Mouse (Mus musculus) ovary, adult 18-20 months (tissue): ENCODE results near the gene Cdkl4.

Experiments used
- DNase-seq: peaks from one replicate; pipeline ENCODE4 v3.0.0; 2022; ENCODE audit warnings: low spot score, mixed read lengths

The Cdkl4 gene

DNA sequence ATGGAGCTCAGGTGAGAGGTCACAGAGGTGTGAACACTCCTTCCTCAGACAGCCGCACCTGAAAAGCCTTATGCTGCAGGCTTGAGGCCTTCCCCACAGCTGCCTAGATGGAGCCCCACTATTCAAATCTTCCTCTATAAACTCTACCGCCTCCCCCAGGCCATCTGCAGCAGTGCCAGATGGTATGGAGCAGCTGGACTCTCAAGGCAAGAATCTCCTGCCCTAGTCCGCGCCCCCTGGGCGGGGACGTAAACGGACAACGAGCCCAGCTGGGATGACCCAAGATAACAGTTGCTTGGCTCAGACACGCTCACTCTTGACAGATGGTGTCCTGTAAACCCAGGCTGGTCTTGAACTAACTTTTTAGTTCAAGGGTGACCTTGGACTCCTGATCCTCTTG, 60.4 kb downstream of the Cdkl4 start:
- DNase-seq, result no peak

DNA sequence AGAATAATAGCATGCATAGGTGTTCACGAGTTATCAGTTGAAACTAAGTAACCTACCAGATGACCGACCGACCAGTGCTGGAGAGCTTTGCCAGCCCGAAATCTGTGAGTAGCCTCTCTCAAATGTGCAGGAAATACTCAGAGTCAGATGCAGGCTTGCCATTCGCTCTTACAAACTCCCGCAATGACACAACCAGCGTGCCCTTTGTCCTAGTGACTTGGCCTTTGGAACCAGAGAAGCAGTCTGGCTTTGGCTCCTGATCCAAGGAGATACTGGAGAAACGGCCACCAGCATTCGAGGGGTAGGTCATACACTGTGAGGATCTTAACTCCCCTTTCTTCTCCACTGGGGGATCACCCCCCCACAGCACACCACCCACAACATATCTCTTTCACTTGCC, 61.7 kb downstream of the Cdkl4 start:
- no peak for DNase-seq

DNA sequence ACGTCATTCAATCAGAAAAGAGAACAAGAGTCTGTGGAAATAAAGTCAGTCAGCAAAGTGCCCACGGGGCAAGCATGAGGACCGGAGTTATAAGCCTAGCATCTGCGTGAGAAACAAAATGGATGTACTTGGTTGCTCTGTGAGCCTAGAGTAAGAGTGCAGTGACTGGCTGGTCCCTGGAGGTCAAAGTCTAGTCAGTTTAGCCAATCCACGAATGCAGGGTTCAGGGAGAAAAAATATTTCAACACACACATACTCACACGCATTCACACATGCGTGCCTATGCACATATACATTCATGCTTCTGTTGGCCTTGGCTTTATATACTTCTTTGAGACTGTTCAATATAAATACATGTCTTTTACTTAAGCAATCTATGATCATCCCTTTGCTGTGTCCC, 62.1 kb downstream of the Cdkl4 start:
- no peak for DNase-seq

DNA sequence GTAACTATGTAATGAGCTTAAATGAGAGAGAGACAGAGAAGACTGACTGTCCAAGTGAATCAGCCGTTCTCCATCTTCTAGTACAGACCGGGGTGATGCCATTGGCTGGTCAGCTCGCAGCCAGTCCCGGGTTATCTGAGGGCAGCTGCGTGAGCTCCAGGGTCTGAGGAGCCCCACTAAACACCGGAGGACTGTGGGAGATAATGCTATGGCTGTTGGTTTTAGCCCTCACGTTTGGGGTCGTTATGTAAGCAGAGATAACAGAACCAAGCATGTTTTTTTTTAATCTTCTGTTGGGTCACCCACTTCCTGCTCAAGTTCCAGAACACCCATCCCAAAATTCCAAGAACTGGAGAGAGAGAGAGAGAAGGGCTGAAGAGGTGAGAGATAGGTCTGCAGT, 63.8 kb downstream of the Cdkl4 start:
- no peak for DNase-seq

DNA sequence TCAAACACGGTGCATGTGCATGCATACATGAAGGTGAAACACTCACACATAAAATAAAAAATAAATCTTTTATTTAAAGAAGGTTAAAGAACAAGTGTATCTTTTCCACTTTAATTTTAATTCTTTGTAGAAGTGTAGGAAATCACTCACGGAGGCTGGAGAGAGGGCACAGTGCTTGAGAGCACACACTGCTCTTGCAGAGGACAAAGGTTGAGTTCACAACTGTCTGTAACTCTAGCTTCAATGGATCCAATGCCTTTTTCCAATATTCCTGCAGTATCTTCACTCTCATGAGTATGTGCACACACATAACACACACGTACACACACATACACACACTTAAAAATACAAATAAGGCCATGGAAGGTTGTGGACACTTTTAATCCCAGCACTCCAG, 67.2 kb downstream of the Cdkl4 start:
- DNase-seq, result no peak

DNA sequence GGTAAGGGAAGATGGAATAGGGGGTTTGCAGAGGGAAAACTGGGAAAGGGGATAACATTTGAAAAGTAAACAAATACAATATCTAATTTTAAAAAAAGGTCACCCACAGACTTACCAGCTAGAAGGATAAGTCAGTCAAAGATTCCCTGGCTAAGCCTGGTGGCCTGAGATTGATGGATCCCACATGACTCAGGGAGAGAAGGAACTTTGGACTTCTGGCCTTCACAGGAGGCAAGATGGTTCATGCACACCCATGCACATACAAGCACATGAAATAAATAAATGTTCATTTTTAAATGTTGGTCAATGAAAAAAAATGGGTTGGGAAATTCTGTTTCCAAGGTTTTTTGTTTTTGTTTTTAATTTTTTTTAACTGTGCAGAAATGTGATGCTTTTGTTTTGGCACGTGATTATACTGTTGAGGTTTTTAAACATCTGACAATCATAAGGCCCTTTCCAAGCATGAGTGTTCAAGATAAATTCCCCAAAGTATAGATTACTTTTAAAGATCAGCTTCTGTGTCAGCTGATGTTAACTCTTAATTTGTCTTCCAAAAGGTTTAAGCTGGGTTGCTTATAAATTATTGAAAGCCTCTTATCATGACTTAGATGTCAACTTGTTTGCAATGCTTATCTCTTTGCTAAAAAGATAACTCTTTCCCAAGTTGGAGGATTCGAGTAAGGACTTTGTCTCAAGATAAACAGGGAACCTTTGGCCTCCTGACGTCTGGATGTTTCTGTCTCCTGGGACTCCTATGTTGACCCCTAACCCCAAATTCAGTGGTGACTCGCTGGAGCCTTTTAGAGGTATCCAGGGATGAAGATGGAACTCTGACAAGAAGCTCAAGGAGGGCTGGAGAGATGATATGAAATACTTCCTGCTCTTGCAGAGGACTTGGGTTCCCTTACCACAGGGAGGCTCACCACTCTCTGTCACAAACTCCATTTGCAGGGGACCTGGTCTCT, 67.8 kb downstream of the Cdkl4 start:
- DNase-seq, result no peak

DNA sequence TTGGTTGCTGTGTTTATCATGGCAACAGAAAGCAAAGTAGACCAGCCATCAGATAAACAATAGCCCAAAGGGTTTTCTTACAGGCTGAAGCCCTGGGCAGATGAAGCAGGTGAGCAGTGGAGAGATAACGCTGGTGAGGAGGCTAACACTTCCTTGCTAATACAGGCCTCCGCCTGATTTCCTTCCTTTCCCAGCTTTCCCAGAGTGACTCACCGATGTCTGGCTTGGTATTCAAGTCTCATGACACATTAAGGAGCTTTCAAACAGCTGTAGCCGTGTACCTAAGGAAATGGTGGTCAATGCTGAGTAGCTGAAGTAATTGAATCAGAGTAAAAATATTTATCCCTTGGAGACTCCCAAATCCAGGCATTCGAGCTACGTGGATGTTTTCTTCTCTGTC, 71.8 kb downstream of the Cdkl4 start:
- DNase-seq, result no peak

DNA sequence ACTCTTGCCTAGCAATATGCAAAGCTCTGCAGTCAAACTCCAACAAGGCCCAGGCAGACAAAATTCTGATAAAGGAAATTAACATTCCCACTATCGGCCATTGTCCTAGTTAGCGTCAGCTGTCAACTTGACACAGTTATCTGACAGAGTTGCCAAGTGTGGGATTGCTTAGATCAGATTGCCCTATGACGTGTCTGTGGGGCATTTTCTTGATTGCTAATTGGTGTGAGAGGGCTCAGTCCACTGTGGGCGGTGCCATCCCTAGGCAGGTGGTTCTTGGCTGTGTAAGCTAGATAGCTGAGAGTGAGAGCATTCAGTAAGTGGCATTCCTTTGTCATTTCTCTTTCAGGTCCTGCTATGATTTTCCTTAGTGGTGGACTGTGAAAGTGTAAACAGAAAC, 72.3 kb downstream of the Cdkl4 start:
- DNase-seq, result no peak

DNA sequence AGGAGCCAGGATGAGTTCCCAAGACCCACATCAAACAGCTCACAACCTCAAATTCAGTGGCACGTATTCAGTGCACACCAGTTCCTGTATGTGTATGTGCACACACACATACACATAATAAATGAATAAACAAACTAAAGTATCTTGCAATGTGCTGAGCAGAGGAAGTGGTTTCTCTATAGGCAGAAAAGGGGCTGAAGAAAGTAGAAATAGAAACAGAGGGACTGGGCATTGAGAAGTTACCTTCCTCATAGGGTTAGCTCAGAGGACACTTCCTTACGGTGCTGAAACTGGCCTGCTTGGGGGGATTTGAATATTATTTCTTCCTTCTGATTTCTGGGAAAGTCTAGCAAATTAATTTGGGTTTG, 75.8 kb downstream of the Cdkl4 start:
- no peak for DNase-seq

DNA sequence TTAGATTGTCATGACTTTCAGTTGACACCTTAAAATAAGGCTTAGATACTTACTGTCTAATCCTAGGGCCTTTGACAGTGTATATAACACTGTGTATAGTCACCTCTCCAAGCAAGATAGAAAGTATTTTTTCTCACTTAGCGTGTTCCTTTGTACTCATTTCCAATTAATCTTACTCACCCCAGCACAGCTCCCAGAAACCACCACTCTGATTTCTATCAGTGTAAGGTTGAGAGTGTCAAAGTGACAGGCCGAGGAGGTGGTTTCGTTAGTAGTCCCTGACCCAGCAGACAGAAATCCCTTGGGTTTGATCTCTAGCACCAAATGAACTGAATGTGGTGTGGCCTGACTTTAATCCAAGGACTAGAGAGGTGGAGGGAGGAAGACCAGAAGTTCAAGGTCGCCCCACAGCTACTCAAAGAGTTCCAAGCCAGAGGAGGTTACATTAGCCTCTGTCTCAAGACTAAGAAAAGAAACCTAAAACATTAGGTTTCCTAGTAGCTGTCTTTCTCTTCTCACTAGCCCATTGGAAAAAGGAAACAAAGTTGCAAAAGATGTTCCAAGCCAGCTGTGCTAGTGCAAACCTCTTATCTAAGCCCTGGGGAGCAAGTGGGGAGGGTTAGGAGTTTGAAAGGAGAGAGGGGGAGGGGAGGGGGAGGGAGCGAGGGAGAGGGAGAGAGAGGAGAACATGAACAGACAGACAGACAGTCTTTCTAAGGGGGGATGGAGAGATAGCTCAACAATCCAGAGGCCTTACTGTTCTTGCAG, 76.4 kb downstream of the Cdkl4 start:
- DNase-seq, result no peak

DNA sequence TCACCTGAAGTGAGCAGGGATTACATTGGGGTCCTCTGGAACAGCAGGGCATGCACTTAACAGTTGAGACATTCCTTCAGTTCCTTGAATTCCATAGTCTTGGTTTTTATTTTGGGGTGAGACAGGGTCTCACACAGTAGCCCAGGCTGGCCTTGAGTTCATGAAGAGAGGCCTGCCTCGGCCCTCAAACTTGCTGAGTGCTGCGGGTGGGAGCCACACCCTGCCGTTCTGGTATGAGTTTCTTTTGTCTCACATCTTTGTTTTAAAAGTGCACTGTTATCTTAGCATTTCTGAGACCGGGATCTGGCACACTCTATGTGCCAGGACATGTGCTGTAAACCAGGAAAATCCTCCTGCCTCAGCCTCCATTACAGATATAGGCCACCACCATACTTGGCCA, 77.6 kb downstream of the Cdkl4 start:
- DNase-seq, result no peak

DNA sequence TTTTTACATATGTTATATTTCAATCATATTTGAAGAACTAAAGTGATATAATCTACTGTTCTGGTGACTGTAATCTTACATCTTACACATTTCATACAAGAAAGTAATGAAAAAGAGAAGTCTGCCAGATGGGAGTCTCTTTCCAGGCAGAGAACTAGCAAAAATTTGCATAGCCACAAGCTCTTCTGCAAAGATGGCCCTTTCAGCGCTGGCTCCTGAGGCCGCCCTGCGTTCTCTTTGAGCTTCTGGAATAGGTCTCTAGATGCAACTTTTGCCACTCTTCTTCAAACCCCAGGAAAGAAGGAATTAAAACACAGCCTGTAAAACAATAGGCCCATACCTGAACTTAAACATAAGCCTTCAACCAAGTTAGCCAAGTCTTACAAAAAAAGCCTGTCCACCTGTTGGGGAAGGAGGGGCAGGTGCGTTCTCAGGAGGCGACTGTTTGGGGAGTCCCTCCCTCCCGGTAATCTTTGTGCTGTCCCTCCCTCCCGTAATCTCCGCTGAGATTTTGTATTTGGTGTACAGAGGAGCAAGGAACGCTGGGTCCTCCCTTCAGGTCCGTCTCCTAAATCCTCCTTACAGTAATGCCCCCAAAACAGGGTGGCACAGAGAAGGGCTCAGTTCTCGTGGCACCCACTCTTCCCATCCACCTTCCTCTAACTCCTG, 78.9 kb downstream of the Cdkl4 start:
- DNase-seq, result no peak

DNA sequence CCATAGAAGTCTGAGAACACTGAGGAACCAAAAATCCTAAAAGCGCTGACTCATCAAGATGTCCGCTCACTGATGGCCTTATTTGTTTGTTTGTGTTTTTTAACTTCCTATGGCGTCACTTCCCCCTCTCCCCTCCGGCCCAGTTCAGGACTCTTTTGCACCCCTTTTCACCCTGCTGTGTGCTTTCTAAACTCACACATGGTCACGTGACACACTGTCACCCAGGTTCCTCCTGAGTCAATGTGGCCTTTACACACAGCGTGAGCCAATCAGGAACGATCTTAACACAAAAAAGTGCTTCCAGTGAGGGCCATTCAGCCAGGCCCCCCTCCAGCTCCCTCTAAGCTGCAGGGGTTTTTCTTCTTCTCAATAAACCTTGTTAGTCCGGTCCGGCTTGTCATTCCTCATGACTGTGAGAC, 80.4 kb downstream of the Cdkl4 start:
- no peak for DNase-seq

DNA sequence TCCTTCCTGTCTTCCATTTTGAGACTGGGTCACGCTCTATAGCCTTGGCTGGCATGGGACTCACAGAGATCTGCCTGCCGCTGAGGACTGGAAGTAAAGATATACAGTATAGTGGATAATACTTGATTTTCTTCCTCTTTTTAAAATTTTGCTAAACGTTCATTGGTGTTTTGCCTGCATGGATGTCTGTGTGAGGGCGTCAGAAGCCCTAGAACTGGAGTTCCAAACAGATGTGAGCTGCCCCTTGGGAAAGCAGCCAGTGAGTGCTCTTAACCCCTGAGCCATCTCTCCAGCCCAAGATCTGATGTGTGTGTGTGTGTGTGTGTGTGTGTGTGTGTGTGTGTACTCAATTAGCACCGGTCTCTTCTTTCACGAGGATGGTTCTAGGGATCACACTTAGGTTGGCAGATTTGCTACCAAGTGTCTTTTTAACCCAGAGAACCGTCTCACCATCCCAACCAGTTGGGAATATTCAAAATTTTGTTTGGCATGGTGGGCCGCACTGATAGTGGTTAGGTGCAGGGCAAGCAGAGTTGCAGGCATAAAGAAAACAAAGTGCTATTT, 80.9 kb downstream of the Cdkl4 start:
- DNase-seq, result no peak

DNA sequence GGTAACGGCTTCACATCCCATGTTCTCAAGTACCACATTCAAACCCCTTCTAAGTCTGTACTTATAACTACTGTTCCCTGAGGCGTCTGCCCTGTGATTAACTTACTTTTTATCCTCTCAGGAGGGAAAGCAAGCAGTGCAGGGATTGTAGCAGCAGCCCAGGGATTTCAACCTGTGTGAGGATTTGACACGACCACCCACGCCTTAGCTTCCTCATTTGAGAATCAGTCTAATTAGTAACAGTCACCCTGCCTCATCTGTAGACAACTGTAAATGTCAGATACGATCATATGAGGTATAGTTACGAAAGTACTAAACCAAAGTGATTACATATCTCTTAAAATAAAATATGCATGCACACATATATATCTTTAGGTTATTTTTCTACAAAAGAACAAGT, 81.4 kb downstream of the Cdkl4 start:
- no peak for DNase-seq

DNA sequence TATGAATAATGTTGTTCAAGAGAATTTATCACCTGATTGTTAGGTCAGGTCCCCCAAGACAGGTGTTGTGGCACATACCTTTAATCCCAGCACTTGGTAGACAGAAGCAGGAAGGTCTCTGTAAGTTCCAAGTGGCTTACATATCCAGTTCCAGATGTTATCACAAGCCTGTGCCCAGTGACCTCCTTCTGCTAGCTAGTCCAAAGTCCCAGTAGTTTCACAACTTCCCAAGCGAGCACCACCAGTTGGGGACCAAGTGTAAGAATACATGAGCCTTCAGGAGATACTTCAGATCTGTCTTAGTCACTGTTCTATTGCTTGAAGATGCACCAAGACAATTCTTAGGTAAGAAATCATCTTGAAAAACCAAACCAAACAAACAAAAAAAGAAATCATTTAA, 83.7 kb downstream of the Cdkl4 start:
- DNase-seq, result no peak

DNA sequence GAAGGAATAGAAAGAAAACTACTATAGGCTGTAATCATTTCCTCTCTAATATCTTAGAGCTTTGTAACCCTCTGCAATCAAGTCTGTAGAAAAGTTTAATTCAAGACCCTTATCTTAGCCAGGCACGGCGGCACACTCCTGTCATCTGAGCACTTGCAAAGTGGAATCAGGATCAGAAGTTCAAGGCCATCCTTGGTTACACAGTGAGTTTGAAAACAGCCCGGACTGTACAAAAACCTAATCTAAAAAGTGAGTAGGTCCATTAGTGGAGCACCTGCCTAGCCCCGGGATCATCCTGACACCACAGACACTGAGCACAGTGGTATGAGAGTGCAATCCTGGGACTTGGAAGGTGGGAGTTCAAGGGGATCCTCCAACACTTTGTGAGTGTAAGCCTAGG, 84.8 kb downstream of the Cdkl4 start:
- DNase-seq, result no peak

DNA sequence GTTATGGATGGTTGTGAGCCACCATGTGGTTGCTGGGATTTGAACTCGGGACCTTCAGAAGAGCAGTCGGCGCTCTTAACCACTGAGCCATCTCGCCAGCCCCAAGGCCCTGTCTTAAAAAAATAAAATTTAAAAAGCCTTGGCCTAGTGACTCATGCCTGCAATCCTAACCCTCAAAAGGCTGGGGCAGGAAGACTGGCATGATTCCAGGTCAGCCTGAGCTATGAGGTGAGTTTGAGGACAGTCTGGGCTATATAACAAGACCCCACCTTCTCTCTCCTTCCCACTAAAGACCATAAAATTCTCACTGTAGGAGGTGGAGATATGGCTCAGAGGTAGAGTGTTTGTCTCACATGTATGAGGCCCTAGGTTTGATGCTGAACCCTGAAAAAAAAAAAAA, 85.3 kb downstream of the Cdkl4 start:
- DNase-seq, result no peak

DNA sequence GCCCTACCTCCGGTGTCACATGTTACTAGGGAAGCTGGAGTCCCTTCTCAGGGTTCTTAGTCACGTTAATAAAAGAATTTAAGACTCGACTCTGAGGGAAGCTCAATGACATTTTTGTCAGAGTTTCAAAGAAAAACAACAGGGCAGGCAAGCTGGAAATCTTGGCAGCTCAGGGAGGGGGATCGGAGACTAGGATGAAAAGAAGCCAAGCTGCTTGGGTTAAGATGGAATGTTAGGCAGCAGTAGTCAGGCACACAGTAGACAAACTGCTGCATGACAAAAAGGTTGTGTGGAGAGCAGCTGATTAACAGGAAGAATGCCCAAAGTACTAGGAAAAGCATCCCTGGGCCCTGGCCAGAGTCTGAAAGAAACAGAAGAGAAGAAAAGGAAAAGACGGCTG, 87.4 kb downstream of the Cdkl4 start:
- DNase-seq, result no peak

DNA sequence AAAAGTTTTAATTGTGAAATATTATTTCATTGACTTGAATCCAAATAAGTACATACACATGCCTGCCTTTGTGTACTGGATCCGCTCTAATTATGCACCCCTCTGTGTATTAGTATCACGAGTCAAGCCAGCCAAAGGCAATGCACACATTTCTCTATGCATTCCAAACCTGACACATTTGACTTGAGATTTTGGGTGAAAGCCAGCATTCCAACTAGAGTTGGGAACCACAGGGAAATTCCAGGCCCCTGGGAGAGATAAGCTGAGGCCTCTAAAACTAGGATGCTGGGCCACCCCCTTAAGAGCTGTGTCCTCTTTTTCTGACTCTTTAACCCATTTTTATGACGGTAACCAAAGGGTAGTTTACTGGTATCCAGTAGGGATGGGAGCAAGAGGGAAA, 88.7 kb downstream of the Cdkl4 start:
- DNase-seq, result no peak

DNA sequence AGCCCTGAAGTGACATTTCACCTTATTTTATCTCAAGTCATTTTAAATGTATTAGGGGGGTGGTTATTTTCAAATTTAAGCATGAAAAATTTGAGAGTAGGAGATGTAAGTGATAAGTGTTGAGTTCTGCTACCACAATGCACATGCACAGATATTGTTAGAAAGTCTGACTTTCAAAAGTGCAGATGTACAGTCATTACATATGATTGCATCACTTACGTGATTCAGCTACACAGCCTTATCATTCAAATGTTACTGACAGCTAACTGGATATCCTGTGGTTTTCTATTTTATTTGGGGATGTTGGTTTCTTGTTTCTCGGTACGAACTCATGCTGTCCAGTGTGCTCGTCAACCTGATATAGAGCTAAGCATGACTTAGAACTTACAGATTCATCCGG, 92.5 kb downstream of the Cdkl4 start:
- DNase-seq, result no peak

DNA sequence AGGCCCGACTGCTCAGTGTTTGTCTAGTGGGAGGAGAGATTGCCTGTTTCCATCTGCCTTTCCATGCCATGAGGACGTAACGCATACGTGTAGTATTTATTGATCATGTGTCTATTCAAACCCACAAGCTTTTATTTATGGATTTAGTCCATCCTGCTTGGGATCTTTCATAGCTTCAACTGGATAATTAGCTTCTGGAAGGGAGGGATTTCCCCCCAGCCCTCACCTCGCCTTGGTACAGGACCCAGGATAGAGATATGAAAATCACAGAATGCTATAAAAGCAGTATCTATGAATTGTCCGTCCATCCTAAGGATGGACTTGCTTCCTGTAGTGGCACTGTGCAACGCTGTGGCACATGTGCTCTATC, 96.8 kb downstream of the Cdkl4 start:
- no peak for DNase-seq
